Mouse (Mus musculus): ENCODE results near the gene Tmem88. TPM values are rescaled to one million over a fixed set of nuclear protein-coding genes. Genes with fewer than 3 reads are reported as not detected.
"Not testable (repeated sequence)": the region's sequence is repeated elsewhere in the genome, so short reads cannot be mapped to it uniquely, and the experiment has no call there.

The Tmem88 gene
- total and polyA plus RNA-seq, 3 experiments, result 0.16 to 0.25 TPM; not detected in 1

- TF ChIP-seq ZKSCAN1 (IDR thresholded peaks at IDR 0.05; ENCODE audit: borderline replicate concordance, low read depth, low read length), result no peak
- TF ChIP-seq MAX (IDR thresholded peaks at IDR 0.05; ENCODE audit: low read length), result no peak; the same call in 1 of the 2 replicates
- no peak for TF ChIP-seq UBTF (IDR thresholded peaks at IDR 0.05; ENCODE audit: low read depth, low read length)
- TF ChIP-seq ZNF384 (IDR thresholded peaks at IDR 0.05; ENCODE audit: low read depth, low read length), result no peak
- TF ChIP-seq POLR2A (IDR thresholded peaks at IDR 0.05; ENCODE audit: low read depth, low read length), result peak; percentile 68
- no peak for TF ChIP-seq BHLHE40 (IDR thresholded peaks at IDR 0.05; ENCODE audit: low read depth, low read length)
- peak; percentile 99; the same call in 1 of the 2 replicates for TF ChIP-seq KAT2A (IDR thresholded peaks at IDR 0.05; ENCODE audit: insufficient replicate concordance, low read length)
- no peak for TF ChIP-seq RAD21 (IDR thresholded peaks at IDR 0.05; ENCODE audit: low read depth, low read length)
- TF ChIP-seq IRF4 (IDR thresholded peaks at IDR 0.05; ENCODE audit: low read depth, low read length), result peak; percentile 65
- no peak for TF ChIP-seq CHD1 (IDR thresholded peaks at IDR 0.05; ENCODE audit: low read depth, low read length)
- peak; percentile 96; the same call in 1 of the 2 replicates for TF ChIP-seq GABPA (IDR thresholded peaks at IDR 0.05; ENCODE audit: insufficient replicate concordance, low read depth, low read length)
- TF ChIP-seq JUN (IDR thresholded peaks at IDR 0.05; ENCODE audit: insufficient read depth, low read depth, low read length), result no peak
Observed at GRCm38 (mm10) chr11:69395634-69396373, 2.2 kb downstream of the Tmem88 start (continued).

- DNase-seq (ENCODE audit: extremely low read depth), result peak; percentile 96
- in situ Hi-C loops (cut with MboI; ENCODE audit: low pct_ligation_motif_present, low pct_unique_long_range_greater_than_20kb, low sequenced_read_pairs), result loop anchor here (5.0 kb wide), 2 partner anchors 37 to 128 kb away; no protein-coding TSS in a partner anchor
Observed at GRCm38 (mm10) chr11:69395235-69395633, 2.8 kb downstream of the Tmem88 start, which contains the start of the genes Naa38 and Cyb5d1. Gene Naa38, plus strand, starts transcription at chr11:69395487. Gene Cyb5d1, minus strand, starts transcription at chr11:69395631.

More at GRCm38 (mm10) chr11:69395235-69395633, 2.8 kb downstream of the Tmem88 start, which contains the start of the genes Naa38 and Cyb5d1:
- Histone ChIP-seq H3K4me1 (ENCODE audit: control insufficient read depth in 1 of 2, insufficient read depth in 2 of 2) (peaks cover 0 to 12% of the 10 kb centered on the region in 2 experiments; a peak in 2 of 4 replicates), H3K4me3 (replicated peaks in 1 of 3; ENCODE audit: low read depth in 2 of 3, low read length in 2 of 3, poor library complexity in 1 of 3) (peak within 1 kb of the TSS; percentile 72 to 96 (median 78)), H3K27ac (ENCODE audit: insufficient read depth, low read depth) (peak within 1 kb of the TSS; percentile 93), H3K36me3 (replicated peaks in 1 of 2; ENCODE audit: control insufficient read depth in 1 of 2, insufficient read depth in 1 of 2, low read length in 1 of 2) (peaks cover 21 to 32% of the 10 kb centered on the region in 2 experiments), H3K4me2 (ENCODE audit: insufficient read depth, low read depth, poor library complexity, severe bottlenecking) (peak within 1 kb of the TSS; percentile 76), H3K79me2 (replicated peaks; ENCODE audit: control insufficient read depth, extremely low read depth, insufficient read depth, poor library complexity, severe bottlenecking) (peaks cover 13% of the 10 kb centered on the region), H3K9ac (ENCODE audit: insufficient read depth, low read depth) (peak within 1 kb of the TSS; percentile 99)
- H3K9me3 ChIP-seq (replicated peaks; ENCODE audit: low read length); dilution Hi-C loops (cut with MboI; ENCODE audit: extremely low pct_ligation_motif_present, extremely low pct_unique_long_range_greater_than_20kb, low sequenced_read_pairs); H3K27me3 ChIP-seq (replicated peaks): not testable (repeated sequence)
- peak; percentile 47; the same call in 1 of the 2 replicates for TF ChIP-seq NELFE (IDR thresholded peaks at IDR 0.05; ENCODE audit: low read depth, low read length)
- TF ChIP-seq TCF12 (IDR thresholded peaks at IDR 0.05; ENCODE audit: low read depth, low read length), result peak; percentile 68
- 0 out of 2 replicates have a peak, but pooled peaks have one; percentile 79 for TF ChIP-seq KAT2A (IDR thresholded peaks at IDR 0.05; ENCODE audit: insufficient replicate concordance, low read length)
- peak; percentile 48; the same call in 1 of the 2 replicates for TF ChIP-seq POLR2A (IDR thresholded peaks at IDR 0.05; ENCODE audit: low read depth, low read length)
- TF ChIP-seq MXI1 (IDR thresholded peaks at IDR 0.05; ENCODE audit: low read depth, low read length), result peak; percentile 56
- TF ChIP-seq ZMIZ1 (IDR thresholded peaks at IDR 0.05; ENCODE audit: low read depth, low read length), result peak; percentile 30; the same call in 1 of the 2 replicates
- TF ChIP-seq IRF4 (IDR thresholded peaks at IDR 0.05; ENCODE audit: low read depth, low read length), result peak; percentile 64
- peak; percentile 42; the same call in 1 of the 2 replicates for TF ChIP-seq TBP (conservative IDR thresholded peaks at IDR 0.05; ENCODE audit: low read depth, low read length)
- TF ChIP-seq MEF2A (IDR thresholded peaks at IDR 0.05; ENCODE audit: borderline replicate concordance, low read depth, low read length), result 0 out of 2 replicates have a peak, but pooled peaks have one; percentile 38
- TF ChIP-seq NRF1 (IDR thresholded peaks at IDR 0.05; ENCODE audit: low read depth, low read length), result peak; percentile 67
- TF ChIP-seq SIN3A (IDR thresholded peaks at IDR 0.05; ENCODE audit: low read length), result peak; percentile 95
- TF ChIP-seq POLR2AphosphoS2 (IDR thresholded peaks at IDR 0.05; ENCODE audit: low read depth, low read length), result peak; percentile 25; the same call in 1 of the 2 replicates
- 0 out of 2 replicates have a peak, but pooled peaks have one; percentile 31 for TF ChIP-seq UBTF (IDR thresholded peaks at IDR 0.05; ENCODE audit: low read depth, low read length)
- peak; percentile 13; the same call in 1 of the 2 replicates for TF ChIP-seq GABPA (IDR thresholded peaks at IDR 0.05; ENCODE audit: insufficient replicate concordance, low read depth, low read length)
- TF ChIP-seq MAZ (IDR thresholded peaks at IDR 0.05; ENCODE audit: low read depth, low read length), result peak; percentile 54; the same call in 1 of the 2 replicates
- TF ChIP-seq MYC (IDR thresholded peaks at IDR 0.05; ENCODE audit: low read depth, low read length), result peak; percentile 74; the same call in 1 of the 2 replicates
- TF ChIP-seq ELF1 (IDR thresholded peaks at IDR 0.05; ENCODE audit: low read depth, low read length), result peak; percentile 83
- peak; percentile 92 for TF ChIP-seq MAX (IDR thresholded peaks at IDR 0.05; ENCODE audit: low read length)

All from CH12.LX (cell line).